Mouse (Mus musculus) heart, adult 2 months (tissue): ENCODE measurements around the gene Lrrc45. TPM values are rescaled to one million over a fixed set of nuclear protein-coding genes. Genes with fewer than 3 reads are reported as not detected.

Experiments
- DNase-seq, 2 experiments: peaks; one replicate each; pipeline ENCODE4 v3.0.0; 2021
- H3K27ac ChIP-seq: fragments of 200-600 bp; 2 replicates; pipeline ENCODE4 v1.8.1; 2022
- H3K27me3 ChIP-seq: fragments of 200-500 bp; 2 replicates; pipeline ENCODE4 v1.6.1; 2012; ENCODE audit warnings: mild to moderate bottlenecking, low read length, inconsistent platforms, mixed read lengths; ENCODE audit not compliant: control insufficient read depth, insufficient read depth
- H3K36me3 ChIP-seq: fragments of 200-500 bp; 2 replicates; pipeline ENCODE4 v1.6.1; 2012; ENCODE audit warnings: low read length, inconsistent platforms; ENCODE audit not compliant: control insufficient read depth, insufficient read depth
- H3K4me1 ChIP-seq: fragments of 200-500 bp; 2 replicates; pipeline ENCODE4 v1.6.1; 2011; ENCODE audit warnings: low read length; ENCODE audit not compliant: control insufficient read depth, insufficient read depth
- H3K4me3 ChIP-seq: fragments of 200-600 bp; 2 replicates; pipeline ENCODE4 v1.8.1; 2022
- H3K79me2 ChIP-seq: fragments of 200-500 bp; replicated peaks from 2 replicates; pipeline ENCODE4 v1.6.1; 2012; ENCODE audit warnings: mild to moderate bottlenecking, inconsistent platforms, low read length, moderate library complexity, mixed read lengths; ENCODE audit not compliant: control insufficient read depth, insufficient read depth
- H3K9ac ChIP-seq: fragments of 200-500 bp; 2 replicates; pipeline ENCODE4 v1.6.1; 2012; ENCODE audit warnings: low read depth, mild to moderate bottlenecking, control low read depth, inconsistent platforms, low read length, mixed read lengths
- CTCF ChIP-seq: fragments of 200-600 bp; IDR thresholded peaks from 2 replicates; pipeline ENCODE4 v1.8.1; 2022; ENCODE audit warnings: antibody characterized with exemption, mild to moderate bottlenecking, moderate library complexity
- EP300 ChIP-seq: fragments of 200-500 bp; IDR thresholded peaks from 2 replicates; pipeline ENCODE4 v1.6.1; 2011; ENCODE audit warnings: low read depth, low read length, control low read depth; ENCODE audit not compliant: insufficient read depth
- POLR2A ChIP-seq: fragments of 200-500 bp; IDR thresholded peaks from 2 replicates; pipeline ENCODE4 v1.6.1; 2011; ENCODE audit warnings: mild to moderate bottlenecking, low read depth, low read length, control low read depth; ENCODE audit not compliant: insufficient read depth
- WGBS: fragments of 180-500 bp; shearing (Covaris S2); methylation state at CpG from one replicate; pipeline ENCODE4 v1.1.7; 2018; 5-methylcytosine and 5-hydroxymethylcytosine counted together
- intact Hi-C: fragments of 180-260 bp; cut with DNase I; formaldehyde crosslinking; loops from one replicate; pipeline ENCODE4 v1.15.1; 2025
- polyA plus RNA-seq: library from polyadenylated mRNA; depleted of rRNA; stranded (reverse); fragments of >200 nt; gene quantifications from 2 replicates; pipeline ENCODE4 v1.2.3, GENCODE M21; 2012
- total RNA-seq, 2 experiments: library from RNA; stranded (reverse); gene quantifications; 2 replicates each; pipeline ENCODE4 v1.2.3; 2021

The Lrrc45 gene
- total and polyA plus RNA-seq, 3 experiments: 4.2 to 12.7 (median 4.5) TPM

- Histone ChIP-seq H3K4me3 (no peak overlapping the region), H3K27ac (no peak overlapping the region), H3K36me3 (no peaks in the 10 kb centered on the region), H3K79me2 (0 out of 2 replicates have a peak, but pooled peaks cover 1% of the 10 kb centered on the region), H3K9ac (no peak overlapping the region), H3K27me3 (no peaks in the 10 kb centered on the region), H3K4me1 (peaks cover 2% of the 10 kb centered on the region; the same call in 1 of the 2 replicates)
- WGBS: 95% methylated on average over 20 of the region's 20 CpGs
- DNase-seq: no peak
- TF ChIP-seq CTCF: no peak
- no peak for TF ChIP-seq POLR2A
- no peak for TF ChIP-seq EP300
- intact Hi-C loops: no loop called here
Observed at GRCm38 (mm10) chr11:120686650-120687272, 27.0 kb upstream of the Lrrc45 start.

- no peak overlapping the region for H3K4me3 ChIP-seq
- intact Hi-C loops: no loop called here
Observed at GRCm38 (mm10) chr11:120689365-120689764, 24.4 kb upstream of the Lrrc45 start.

DNA sequence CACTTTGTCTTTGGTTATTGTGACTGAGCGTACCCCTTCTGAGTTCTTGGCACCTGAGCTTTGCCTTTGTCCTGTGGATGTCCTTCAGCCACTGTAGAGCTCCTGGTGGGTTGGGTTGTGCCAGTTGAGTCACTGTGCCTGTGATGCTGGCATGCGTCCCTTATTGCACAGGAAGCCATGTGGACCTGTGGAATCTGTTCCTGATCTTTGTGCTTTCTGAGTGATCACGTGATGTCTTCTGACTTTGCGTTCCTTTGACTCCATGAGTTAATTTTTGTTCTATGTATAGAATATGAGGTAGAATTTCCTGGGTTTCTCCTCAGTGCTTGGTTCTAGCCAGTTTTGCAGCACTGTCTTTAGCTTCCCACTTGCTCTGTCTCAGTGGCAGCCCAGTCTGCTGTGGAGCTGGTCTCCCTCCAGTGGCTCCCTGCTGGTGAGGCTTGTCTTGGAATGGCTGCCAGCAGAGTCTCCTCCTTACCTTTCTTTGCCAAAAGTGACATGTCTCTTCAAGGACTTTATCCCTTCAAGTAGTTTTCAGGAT is 21.2 kb upstream of the Lrrc45 start:
- no peak overlapping the region for H3K4me3 ChIP-seq
- intact Hi-C loops: no loop called here
- no peak for DNase-seq
- 49% methylated on average over 4 of the region's 4 CpGs for WGBS
- no peak overlapping the region for H3K27ac ChIP-seq
- no peak for TF ChIP-seq CTCF
- no peak for TF ChIP-seq EP300
- TF ChIP-seq POLR2A: no peak
- H3K79me2 ChIP-seq: 0 out of 2 replicates have a peak, but pooled peaks cover 1% of the 10 kb centered on the region
- no peaks in the 10 kb centered on the region for H3K27me3 ChIP-seq
- no peaks in the 10 kb centered on the region for H3K36me3 ChIP-seq
- peaks cover 4% of the 10 kb centered on the region for H3K4me1 ChIP-seq
- no peak overlapping the region for H3K9ac ChIP-seq

More at GRCm38 (mm10) chr11:120689365-120689764, 24.4 kb upstream of the Lrrc45 start:
- Histone ChIP-seq H3K9ac (no peak overlapping the region), H3K27me3 (no peaks in the 10 kb centered on the region), H3K36me3 (no peaks in the 10 kb centered on the region), H3K27ac (no peak overlapping the region), H3K79me2 (0 out of 2 replicates have a peak, but pooled peaks cover 1% of the 10 kb centered on the region), H3K4me1 (peaks cover 6% of the 10 kb centered on the region)
- 66% methylated on average over 3 of the region's 3 CpGs for WGBS
- DNase-seq: no peak
- TF ChIP-seq CTCF (no peak), POLR2A (no peak), EP300 (no peak)

GRCm38 (mm10) chr11:120693461-120693860 is 20.3 kb upstream of the Lrrc45 start:
- TF ChIP-seq EP300 (no peak), POLR2A (no peak), CTCF (no peak)
- no peak for DNase-seq
- H3K27me3 ChIP-seq: no peaks in the 10 kb centered on the region
- 88% methylated on average over 3 of the region's 3 CpGs for WGBS
- intact Hi-C loops: no loop called here
- H3K4me1 ChIP-seq: peaks cover 4% of the 10 kb centered on the region
- H3K27ac ChIP-seq: no peak overlapping the region
- 0 out of 2 replicates have a peak, but pooled peaks cover 1% of the 10 kb centered on the region for H3K79me2 ChIP-seq
- no peaks in the 10 kb centered on the region for H3K36me3 ChIP-seq
- no peak overlapping the region for H3K9ac ChIP-seq
- H3K4me3 ChIP-seq: no peak overlapping the region

DNA sequence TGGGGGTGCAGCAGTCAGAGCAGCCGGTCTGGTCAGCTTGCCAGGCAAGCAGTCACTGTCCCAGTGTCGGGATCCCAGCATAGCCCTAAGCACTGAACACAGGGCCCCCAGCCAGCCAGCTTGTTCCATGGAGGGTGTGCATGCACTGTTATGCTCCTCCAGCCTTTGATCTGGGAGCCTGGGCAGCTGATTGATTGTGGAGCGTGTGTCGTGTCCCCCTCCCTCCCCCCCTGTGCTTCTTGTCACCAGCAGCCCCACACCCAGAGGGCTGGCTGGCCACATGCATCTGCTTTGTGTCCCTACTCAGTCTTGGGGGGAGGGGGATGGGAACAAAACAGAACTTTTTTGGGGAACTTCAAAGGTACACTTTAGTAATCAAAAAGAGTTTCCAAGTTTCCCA is 18.5 kb upstream of the Lrrc45 start:
- TF ChIP-seq CTCF (no peak), POLR2A (no peak), EP300 (no peak)
- DNase-seq: no peak
- intact Hi-C loops: no loop called here
- Histone ChIP-seq H3K9ac (no peak overlapping the region), H3K27ac (no peak overlapping the region), H3K79me2 (no peaks in the 10 kb centered on the region), H3K4me1 (peaks cover 4% of the 10 kb centered on the region), H3K27me3 (no peaks in the 10 kb centered on the region), H3K4me3 (no peak overlapping the region), H3K36me3 (no peaks in the 10 kb centered on the region)
- 75% methylated on average over 4 of the region's 4 CpGs for WGBS

GRCm38 (mm10) chr11:120695641-120696040 is 18.1 kb upstream of the Lrrc45 start:
- no peaks in the 10 kb centered on the region for H3K79me2 ChIP-seq
- H3K27me3 ChIP-seq: no peaks in the 10 kb centered on the region
- H3K27ac ChIP-seq: no peak overlapping the region
- H3K4me1 ChIP-seq: peaks cover 4% of the 10 kb centered on the region
- 90% methylated on average over 12 of the region's 12 CpGs for WGBS
- no peak overlapping the region for H3K9ac ChIP-seq
- intact Hi-C loops: no loop called here
- no peak for DNase-seq
- H3K36me3 ChIP-seq: no peaks in the 10 kb centered on the region
- no peak for TF ChIP-seq EP300
- no peak for TF ChIP-seq CTCF
- TF ChIP-seq POLR2A: no peak
- H3K4me3 ChIP-seq: no peak overlapping the region
